Mouse (Mus musculus) forebrain, postnatal 0 days (tissue): ENCODE results near the gene N4bp2. TPM values are rescaled to one million over a fixed set of nuclear protein-coding genes. Genes with fewer than 3 reads are reported as not detected.

Experiments used
- ATAC-seq: fragments of 200-750 bp; cut with Nextera tagmentation; 2 replicates; pipeline ENCODE4 v1.8.0; 2017; ENCODE audit warnings: mild to moderate bottlenecking, moderate library complexity
- DNase-seq: peaks from one replicate; pipeline ENCODE4 v3.0.0-alpha.2; 2015
- H3K27ac ChIP-seq: fragments of 300-500 bp; sonication (generic); 2 replicates; pipeline ENCODE4 v1.5.1; 2014; ENCODE audit warnings: low read depth, mild to moderate bottlenecking, antibody characterized with exemption, low read length, moderate library complexity, mixed read lengths
- H3K27me3 ChIP-seq: fragments of 300-500 bp; sonication (generic); 2 replicates; pipeline ENCODE4 v1.6.1; 2014; ENCODE audit warnings: mild to moderate bottlenecking, low read length, mixed read lengths; ENCODE audit not compliant: insufficient read depth
- H3K36me3 ChIP-seq: fragments of 300-500 bp; sonication (generic); 2 replicates; pipeline ENCODE4 v1.6.1; 2014; ENCODE audit warnings: mild to moderate bottlenecking, moderate library complexity; ENCODE audit not compliant: insufficient read depth
- H3K4me1 ChIP-seq: fragments of 300-500 bp; sonication (generic); 2 replicates; pipeline ENCODE4 v1.6.1; 2014; ENCODE audit warnings: antibody characterized with exemption; ENCODE audit not compliant: insufficient read depth
- H3K4me2 ChIP-seq: fragments of 300-500 bp; sonication (generic); 2 replicates; pipeline ENCODE4 v1.6.1; 2014; ENCODE audit warnings: low read depth, mild to moderate bottlenecking, moderate library complexity
- H3K4me3 ChIP-seq: fragments of 300-500 bp; sonication (generic); 2 replicates; pipeline ENCODE4 v1.5.1; 2014; ENCODE audit warnings: low read depth, low read length, mixed read lengths
- H3K9ac ChIP-seq: fragments of 300-500 bp; sonication (generic); 2 replicates; pipeline ENCODE4 v1.6.1; 2014; ENCODE audit warnings: mild to moderate bottlenecking
- H3K9me3 ChIP-seq: fragments of 300-500 bp; sonication (generic); 2 replicates; pipeline ENCODE4 v1.6.1; 2016; ENCODE audit warnings: low read length
- CTCF ChIP-seq: sonication (generic); IDR thresholded peaks from 2 replicates; pipeline ENCODE4 v1.5.1; 2016; ENCODE audit warnings: antibody characterized with exemption, control low read depth, low read depth
- WGBS: fragments of 180-500 bp; shearing (Covaris S2); extraction: QIAGEN DNeasy Blood & Tissue Kit; methylation state at CpG from one replicate; pipeline ENCODE4 v1.1.7; 2014; 5-methylcytosine and 5-hydroxymethylcytosine counted together
- polyA plus RNA-seq: library from polyadenylated mRNA; unstranded; fragments of >200 nt; fragmentation: Nextera tagmentation; extraction: Ambion mirVana; gene quantifications from 2 replicates; pipeline ENCODE4 v1.2.1, GENCODE M21; 2015
- total RNA-seq: library from RNA; depleted of rRNA; stranded (reverse); fragments of >200 nt; gene quantifications from 2 replicates; pipeline ENCODE4 v1.2.3, GENCODE M21; 2014

Gene N4bp2
- total and polyA plus RNA-seq, 2 experiments from 2014 or later = 8.6 to 37.7 TPM

GRCm38 (mm10) chr5:65731173-65732007, 31.9 kb upstream of the N4bp2 start:
- Histone ChIP-seq H3K27ac (no peak overlapping the region), H3K9me3 (no peaks in the 10 kb centered on the region), H3K4me2 (no peak overlapping the region), H3K4me1 (no peaks in the 10 kb centered on the region), H3K4me3 (no peak overlapping the region), H3K27me3 (no peaks in the 10 kb centered on the region), H3K36me3 (no peaks in the 10 kb centered on the region), H3K9ac (no peak overlapping the region)
- no peak for DNase-seq
- no peak for TF ChIP-seq CTCF
- 47% methylated on average over 9 of the region's 9 CpGs for WGBS
- no peak for ATAC-seq

- no peak overlapping the region for H3K9ac ChIP-seq
- no peak for TF ChIP-seq CTCF
- no peaks in the 10 kb centered on the region for H3K4me1 ChIP-seq
- DNase-seq = no peak
- no peak overlapping the region for H3K27ac ChIP-seq
- H3K9me3 ChIP-seq = no peaks in the 10 kb centered on the region
- no peak overlapping the region for H3K4me2 ChIP-seq
- no peaks in the 10 kb centered on the region for H3K27me3 ChIP-seq
- H3K36me3 ChIP-seq = no peaks in the 10 kb centered on the region
- 78% methylated on average over 2 of the region's 2 CpGs for WGBS
- ATAC-seq = no peak
- H3K4me3 ChIP-seq = no peak overlapping the region
Observed at GRCm38 (mm10) chr5:65735601-65736000, 27.7 kb upstream of the N4bp2 start.

GRCm38 (mm10) chr5:65739366-65739765, 24.0 kb upstream of the N4bp2 start:
- no peaks in the 10 kb centered on the region for H3K4me1 ChIP-seq
- ATAC-seq (no peak), DNase-seq (no peak)
- H3K9ac ChIP-seq = no peak overlapping the region
- H3K4me3 ChIP-seq = no peak overlapping the region
- no peaks in the 10 kb centered on the region for H3K9me3 ChIP-seq
- no peaks in the 10 kb centered on the region for H3K36me3 ChIP-seq
- WGBS = 94% methylated on average over 3 of the region's 3 CpGs
- no peak overlapping the region for H3K4me2 ChIP-seq
- no peaks in the 10 kb centered on the region for H3K27me3 ChIP-seq
- no peak overlapping the region for H3K27ac ChIP-seq
- TF ChIP-seq CTCF = no peak

- Histone ChIP-seq H3K4me1 (no peaks in the 10 kb centered on the region), H3K4me2 (no peak overlapping the region), H3K9ac (no peak overlapping the region), H3K36me3 (no peaks in the 10 kb centered on the region), H3K27me3 (no peaks in the 10 kb centered on the region), H3K9me3 (no peaks in the 10 kb centered on the region), H3K4me3 (no peak overlapping the region), H3K27ac (no peak overlapping the region)
- no peak for TF ChIP-seq CTCF
- DNase-seq (no peak), ATAC-seq (no peak)
- WGBS = 84% methylated on average over 5 of the region's 5 CpGs
Observed at GRCm38 (mm10) chr5:65746908-65747307, 16.4 kb upstream of the N4bp2 start.

- ATAC-seq (no peak), DNase-seq (no peak)
- Histone ChIP-seq H3K4me3 (no peak overlapping the region), H3K27me3 (no peaks in the 10 kb centered on the region), H3K27ac (no peak overlapping the region), H3K4me1 (no peaks in the 10 kb centered on the region), H3K36me3 (no peaks in the 10 kb centered on the region), H3K9ac (no peak overlapping the region), H3K9me3 (no peaks in the 10 kb centered on the region), H3K4me2 (no peak overlapping the region)
- no peak for TF ChIP-seq CTCF
- 43% methylated on average over 2 of the region's 2 CpGs for WGBS
Observed at GRCm38 (mm10) chr5:65748386-65748785, 14.9 kb upstream of the N4bp2 start.

- Histone ChIP-seq H3K36me3 (no peaks in the 10 kb centered on the region), H3K4me3 (no peak overlapping the region), H3K4me2 (no peak overlapping the region), H3K27me3 (no peaks in the 10 kb centered on the region), H3K9ac (no peak overlapping the region), H3K9me3 (no peaks in the 10 kb centered on the region), H3K4me1 (no peaks in the 10 kb centered on the region), H3K27ac (no peak overlapping the region)
- no peak for TF ChIP-seq CTCF
- DNase-seq = no peak
- no peak for ATAC-seq
Observed at GRCm38 (mm10) chr5:65748880-65749279, 14.4 kb upstream of the N4bp2 start.

- WGBS = 59% methylated on average over 4 of the region's 4 CpGs
- Histone ChIP-seq H3K4me1 (no peaks in the 10 kb centered on the region), H3K27me3 (no peaks in the 10 kb centered on the region), H3K36me3 (no peaks in the 10 kb centered on the region), H3K4me3 (no peak overlapping the region), H3K4me2 (no peak overlapping the region), H3K27ac (no peak overlapping the region), H3K9ac (no peak overlapping the region), H3K9me3 (no peaks in the 10 kb centered on the region)
- no peak for TF ChIP-seq CTCF
- ATAC-seq (no peak), DNase-seq (no peak)
Observed at GRCm38 (mm10) chr5:65752021-65752420, 11.3 kb upstream of the N4bp2 start.
